Mouse (Mus musculus) liver, adult 2 months (tissue): Measurements from ENCODE around the gene Atp13a1.

Experiments used
- CTCF ChIP-seq: fragments of 200-500 bp; IDR thresholded peaks from 2 replicates; pipeline ENCODE4 v1.5.1; 2011; ENCODE audit warnings: low read depth, low read length, control low read depth
- POLR2A ChIP-seq: fragments of 200-500 bp; IDR thresholded peaks from 2 replicates; pipeline ENCODE4 v1.6.1; 2011; ENCODE audit warnings: low read length, control low read depth; ENCODE audit not compliant: insufficient read depth; ENCODE audit errors: extremely low read depth

DNA sequence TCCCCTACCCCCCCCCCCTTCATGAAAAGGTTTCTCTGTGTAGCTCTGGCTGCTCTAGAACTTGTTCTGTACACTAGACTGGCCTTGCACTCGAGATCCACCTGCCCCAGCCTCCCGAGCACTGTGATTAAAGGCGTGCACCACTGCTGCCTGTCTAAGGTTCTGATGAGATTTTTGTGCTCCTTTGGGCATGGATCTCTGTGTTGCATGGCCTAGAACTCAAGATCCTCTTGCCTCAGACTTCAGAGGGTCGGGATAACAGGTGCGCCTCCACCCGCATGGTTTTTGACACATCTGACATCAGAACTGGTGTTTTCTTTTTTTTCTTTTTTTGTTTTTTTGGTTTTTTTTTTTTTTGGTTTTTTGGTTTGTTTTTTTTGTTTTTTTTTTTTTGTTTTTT is 13.6 kb downstream of the Atp13a1 start:
- TF ChIP-seq POLR2A = no peak
- no peak for TF ChIP-seq CTCF
